Mouse (Mus musculus) adrenal gland, postnatal 4 days (tissue): ENCODE results near the gene Cplx3. TPM values are rescaled to one million over a fixed set of nuclear protein-coding genes. Genes with fewer than 3 reads are reported as not detected.

Experiments used
- DNase-seq, 2 experiments: peaks; one replicate each; pipeline ENCODE4 v3.0.0; 2021 to 2022; ENCODE audit warnings: low spot score in 2 of 2, mixed read lengths in 2 of 2
- total RNA-seq, 2 experiments: library from RNA; stranded (reverse); gene quantifications; 2 replicates each; pipeline ENCODE4 v1.2.3; 2021

Cplx3 gene
- total RNA-seq, 2 experiments from 2014 or later, result not detected

DNA sequence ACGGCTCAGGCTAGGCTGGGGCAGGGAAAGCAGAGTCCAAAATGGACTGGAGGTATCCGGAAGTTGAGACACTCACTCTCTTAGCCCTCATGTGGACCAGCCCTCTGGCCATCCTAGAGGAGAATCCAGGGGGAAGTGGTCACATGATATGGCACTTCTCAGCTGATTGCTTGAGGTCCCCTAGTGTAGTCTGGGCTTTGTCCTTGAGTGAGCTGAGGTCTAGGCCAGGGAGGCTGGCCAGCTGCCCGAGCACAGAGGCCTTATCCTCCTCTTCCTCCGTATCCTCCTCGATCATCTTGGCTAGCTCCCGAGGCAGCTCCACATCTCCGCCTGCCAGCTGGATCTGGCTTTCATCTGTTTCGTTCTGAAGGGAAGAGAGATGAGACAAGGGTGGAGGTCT, 4.0 kb downstream of the Cplx3 start:
- DNase-seq, result no peak

DNA sequence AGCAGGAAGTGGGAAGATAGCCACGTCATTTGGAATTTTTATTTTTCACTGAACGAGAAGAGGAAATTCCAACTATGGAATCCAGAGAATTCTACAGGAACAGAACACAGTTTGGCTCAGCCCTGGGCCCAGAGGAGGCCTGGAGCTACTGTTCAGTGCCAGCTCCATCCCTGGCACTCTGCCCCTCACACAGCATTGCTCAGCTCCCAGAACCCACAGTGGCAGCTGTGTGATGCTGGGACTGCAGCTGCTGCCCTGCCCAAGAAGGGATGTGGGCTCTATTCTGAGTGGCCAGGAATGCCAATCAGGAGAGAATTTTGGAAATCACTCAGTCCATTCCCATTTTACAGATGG, 4.8 kb downstream of the Cplx3 start:
- no peak for DNase-seq

DNA sequence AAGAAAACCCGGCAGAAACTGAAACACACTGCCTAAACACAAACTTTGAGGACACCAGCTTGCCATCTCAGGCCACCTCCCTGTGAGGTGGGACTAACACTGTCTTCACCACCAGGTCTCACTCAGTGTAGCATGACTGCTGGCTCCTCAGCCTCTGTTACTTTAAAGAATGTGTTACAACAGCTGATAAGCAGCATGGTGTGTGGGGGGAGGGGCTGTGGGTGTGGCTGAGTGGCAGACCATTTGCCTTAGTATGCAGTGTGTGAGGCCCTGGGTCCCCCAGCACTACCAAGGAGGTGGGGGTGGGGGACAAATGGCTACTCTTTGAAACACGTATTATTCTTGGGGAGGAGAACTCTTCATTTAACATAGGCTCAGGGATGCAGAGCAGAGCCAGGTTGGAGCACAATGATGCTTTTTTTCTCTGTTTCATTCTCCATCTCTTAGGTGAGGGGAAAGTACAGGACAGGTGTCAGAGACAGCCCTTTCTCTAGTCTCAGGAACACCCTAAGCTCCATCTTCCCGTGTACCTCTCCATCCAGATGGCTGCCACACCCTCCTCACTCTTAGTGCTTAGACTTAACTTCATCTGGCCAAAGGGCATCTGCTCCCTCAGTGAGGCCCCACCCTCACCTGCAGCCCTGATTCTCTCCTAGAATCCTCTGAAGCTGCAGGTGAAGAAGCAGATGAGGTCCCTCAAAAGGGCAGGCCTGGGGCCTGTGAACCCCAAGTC, 5.3 kb downstream of the Cplx3 start:
- DNase-seq, result no peak

DNA sequence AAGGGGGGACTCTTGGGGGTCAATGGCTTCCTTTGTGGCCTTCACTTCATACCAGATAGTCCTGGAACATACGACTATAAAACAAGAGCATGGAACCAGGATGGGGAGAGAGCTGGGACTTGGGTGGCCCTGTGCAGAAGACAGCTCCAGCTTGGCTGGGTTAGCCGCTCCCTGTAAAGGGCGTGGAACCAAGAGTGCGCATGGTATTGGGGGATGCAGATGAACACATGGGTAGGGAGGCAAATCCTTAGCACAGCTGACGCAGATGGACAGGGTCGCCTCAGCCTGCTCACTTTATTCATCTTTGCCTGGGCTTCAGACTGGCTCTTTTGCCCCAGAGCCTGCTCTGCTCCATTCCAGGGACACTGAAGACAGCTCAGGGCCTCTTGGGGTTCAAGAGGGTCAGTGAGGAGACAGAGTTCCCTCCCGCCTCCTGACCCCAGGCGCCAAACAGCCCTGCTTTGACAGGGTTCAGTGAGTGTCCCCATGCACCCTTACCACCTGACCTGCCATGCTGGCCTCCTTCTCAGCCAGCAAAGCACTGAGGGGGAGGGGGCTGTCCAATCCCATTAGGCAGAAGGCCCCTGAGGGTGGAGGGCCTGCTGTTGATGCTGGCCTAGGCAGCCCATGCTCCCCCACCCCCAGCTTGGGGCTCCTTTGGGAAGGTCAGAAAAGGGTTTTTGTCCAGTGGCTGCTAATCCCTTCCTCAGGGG, 7.1 kb downstream of the Cplx3 start:
- DNase-seq, result no peak

DNA sequence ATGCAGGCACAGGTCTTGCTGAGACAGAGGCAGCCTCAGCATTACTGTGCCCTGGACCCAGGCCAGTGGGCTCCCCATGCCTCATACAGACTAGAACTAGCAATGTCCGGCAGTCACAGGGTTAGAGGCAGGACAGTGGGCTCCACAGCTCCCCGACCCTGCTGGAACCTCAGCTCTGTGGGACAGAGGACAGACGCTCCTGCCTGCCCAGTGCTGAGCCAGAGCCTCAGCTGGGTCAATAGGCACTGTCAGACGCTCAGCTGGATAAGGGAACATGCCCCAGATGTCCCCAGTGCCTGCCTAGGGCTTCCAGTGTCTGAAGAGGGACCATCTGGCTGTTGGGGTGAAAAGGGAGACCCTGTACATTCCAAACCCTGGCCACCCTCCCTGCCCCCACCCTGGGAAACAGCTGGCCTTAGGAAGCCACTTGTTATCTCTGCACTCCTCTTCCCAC, 8.1 kb downstream of the Cplx3 start:
- DNase-seq, result no peak

DNA sequence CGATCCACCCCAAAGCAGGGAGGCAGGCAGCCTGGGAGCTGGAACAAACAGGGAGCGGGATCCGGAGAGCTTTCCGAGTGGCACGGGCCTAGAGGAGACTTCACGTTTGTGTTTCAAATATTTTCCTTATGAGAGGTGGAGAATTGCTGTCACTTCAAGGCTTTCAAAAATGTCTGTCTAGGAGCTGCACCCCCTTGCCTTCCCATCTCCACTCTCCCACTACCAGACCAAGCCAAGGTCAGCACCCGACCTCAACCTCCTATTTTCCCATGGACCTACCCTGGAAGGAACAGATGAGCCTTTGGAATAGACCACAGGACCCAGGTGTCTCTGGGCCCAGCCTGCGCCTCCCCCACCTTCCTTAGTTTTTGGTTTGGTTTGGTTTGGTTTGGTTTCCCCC, 8.8 kb downstream of the Cplx3 start:
- DNase-seq, result no peak

DNA sequence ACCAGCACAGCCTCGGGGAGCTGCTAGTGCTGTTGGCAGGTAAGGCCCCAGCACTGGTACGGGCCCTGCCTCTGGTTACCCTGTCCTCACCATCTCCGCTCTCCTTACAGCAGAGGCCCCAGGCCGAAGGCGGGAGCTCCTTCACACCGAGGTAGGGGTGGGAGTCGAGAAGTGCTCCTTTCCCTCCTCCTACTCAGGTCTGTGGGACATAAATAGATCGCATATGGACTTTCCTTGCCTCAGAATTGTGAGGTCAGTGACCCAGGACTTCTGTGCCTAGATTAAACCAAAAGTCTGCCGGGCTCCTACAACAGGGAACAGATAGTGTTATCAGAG, 11.9 kb downstream of the Cplx3 start:
- DNase-seq, result no peak

DNA sequence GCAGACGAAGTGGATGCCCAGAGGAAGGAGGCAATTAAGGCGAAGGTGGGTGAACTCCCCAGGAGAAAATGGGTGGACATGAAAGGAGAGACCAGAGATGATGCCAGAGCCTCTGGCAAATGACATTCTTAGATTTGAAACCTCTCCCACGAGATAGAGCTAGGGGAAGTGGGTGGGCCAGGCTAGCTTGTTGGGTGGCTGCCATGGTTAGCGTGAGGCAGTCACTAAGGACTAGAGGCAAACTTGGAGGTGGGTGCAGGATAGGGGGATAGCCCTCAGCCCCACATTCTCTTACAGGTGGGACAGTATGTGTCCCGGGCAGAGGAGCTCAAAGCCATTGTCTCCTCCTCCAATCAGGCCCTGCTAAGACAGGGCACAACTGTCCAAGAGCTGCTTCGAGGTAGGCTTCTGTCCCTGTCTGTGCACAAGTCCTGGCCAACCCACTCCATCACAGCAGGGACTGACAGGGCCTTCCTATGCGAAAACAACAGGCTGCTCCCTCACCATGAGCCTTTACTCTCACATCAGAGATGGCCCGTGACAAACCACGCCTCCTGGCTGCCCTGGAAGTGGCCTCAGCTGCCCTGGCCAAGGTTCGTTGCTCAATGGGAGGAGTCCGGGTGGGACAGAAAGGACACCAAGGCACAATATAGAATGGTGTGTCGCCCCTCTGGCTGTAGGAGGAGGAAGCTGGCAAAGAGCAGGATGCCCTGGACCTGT, 12.5 kb downstream of the Cplx3 start:
- no peak for DNase-seq

DNA sequence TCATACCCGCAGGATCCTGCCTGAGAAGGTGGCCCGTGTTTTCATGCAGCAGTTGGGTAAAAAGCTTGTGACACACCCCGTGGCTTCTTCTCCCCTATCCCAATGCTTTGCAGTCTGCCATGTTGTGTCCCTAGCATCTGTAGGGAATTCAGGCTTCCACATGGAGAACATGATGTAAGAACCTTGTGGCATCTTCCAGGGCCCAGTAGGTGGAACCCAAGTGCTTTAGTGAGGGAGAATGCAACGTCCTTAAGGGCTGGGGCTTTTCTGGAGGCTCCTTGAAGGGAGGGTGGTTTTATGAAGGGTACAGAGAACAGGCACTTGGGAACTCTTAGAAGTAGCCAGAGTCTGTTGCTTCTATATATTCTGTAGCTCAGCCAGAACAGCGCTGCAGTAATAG, 15.4 kb downstream of the Cplx3 start:
- DNase-seq, result no peak

DNA sequence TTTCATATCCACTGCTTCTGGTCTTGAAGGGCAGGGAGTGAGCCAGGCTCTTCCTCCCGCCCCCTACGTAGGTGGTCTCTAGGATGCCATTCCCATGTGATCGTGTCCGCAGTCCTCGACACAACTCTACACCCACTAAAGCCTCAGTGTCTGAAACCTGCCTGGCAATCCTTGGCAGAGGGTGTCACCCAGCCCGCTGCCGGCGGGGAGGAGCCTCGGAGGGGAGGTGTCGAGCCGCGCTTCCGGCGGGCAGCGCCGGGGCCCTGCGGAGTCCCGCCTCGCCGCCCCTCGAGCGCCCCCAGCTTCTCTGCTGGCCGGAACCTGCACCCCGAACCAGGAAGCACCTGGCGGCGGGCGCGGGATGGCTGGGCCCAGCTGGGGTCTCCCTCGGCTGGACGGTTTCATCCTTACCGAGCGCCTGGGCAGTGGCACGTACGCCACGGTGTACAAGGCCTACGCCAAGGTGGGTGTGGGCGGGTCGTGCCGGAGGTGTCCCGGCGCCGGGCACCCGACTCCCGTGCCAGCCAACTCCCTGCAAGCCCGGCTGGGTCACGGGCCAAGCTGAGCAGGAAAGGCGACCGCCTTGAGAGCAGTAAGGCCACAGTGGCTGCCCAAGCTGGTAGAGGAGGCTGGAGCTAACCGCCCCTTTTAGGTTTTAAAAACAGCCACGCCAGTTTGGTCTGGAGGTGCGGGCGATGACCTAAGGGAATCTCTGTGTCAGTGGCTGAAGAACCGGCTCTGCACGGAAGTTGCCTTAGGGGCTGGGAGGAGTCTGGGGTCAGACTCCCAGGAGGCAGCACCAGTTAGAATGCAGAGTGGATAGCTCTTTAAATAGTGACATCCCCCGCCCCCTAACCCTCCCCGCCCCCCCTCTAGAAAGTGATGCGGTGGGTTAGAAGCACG, 16.6 kb downstream of the Cplx3 start, which contains the start of gene Ulk3:
TSS of gene Ulk3 (plus strand) at position 229 of the 903 bp plus-strand sequence.
- peak; percentile 53 to 65 for DNase-seq

DNA sequence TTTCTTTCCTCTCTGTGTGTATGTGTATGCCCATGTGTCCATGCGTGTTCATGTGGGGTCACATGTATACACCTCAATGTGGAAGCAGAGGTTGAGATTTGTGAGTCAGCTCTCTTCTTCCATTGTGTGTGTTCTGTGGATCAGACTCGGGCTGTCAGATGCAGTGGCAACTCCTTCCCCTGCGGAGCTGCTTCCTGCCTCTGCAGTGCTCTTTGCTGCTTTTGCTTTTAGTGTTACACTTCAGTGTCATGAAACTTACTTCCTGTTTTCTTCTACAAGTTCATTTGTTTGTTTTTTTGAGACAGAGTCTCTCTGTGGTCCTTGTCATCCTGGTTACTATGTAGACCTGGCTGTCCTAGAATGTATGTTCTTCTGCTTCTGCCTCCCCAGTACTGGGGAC, 21.1 kb downstream of the Cplx3 start:
- no peak for DNase-seq

DNA sequence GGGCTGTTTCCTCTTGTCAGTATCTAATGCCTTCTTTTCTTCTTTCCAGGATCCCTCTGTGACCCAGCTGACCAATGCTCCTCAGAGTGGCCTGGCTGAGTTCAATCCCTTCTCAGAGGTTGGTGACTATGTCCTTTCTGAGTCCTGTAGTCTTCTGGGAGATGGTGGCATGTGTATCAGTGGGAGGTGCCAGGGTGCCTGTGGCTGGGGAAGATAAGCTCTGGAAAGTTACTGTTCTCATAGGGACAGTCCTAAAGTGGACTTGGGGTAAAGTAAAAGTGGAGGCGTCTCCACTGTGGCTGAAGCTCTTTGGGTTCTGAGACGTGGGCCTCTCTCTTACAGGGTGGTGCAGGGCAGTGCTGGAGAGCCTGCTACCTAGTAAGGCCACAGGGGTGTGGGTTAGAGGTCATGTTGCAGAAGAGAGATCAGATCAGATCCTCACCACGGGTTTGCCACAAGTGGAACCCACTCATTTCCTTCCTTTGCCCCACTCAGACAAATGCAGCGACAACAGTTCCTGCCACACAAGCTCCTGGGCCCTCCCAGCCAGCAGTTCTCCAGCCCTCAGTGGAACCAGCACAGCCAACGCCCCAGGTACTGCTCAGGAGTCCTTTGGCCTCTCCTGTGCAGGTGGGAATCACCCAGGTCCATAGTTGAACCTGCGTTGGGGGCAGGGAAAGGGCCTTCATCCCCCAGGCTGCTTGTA, 28.8 kb downstream of the Cplx3 start:
- no peak for DNase-seq

DNA sequence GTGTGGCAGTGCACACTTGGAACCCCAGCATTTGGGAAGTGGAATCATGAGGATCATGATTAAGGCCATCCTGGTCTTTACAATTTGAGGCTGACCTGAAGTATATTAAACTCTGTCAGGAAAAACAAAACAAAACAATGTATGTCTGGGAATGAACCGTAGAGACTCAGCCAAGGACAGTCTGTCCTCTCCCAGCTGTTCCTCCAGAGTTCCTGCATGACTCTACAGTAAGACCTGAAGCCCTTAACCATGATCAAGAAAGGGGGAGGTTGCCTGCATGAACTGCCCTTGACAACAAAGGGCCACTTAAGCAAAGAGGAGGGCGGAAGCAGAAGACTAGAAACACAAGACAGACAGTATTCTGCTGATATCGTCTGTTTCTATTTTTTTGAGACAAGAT, 30.5 kb downstream of the Cplx3 start:
- no peak for DNase-seq

DNA sequence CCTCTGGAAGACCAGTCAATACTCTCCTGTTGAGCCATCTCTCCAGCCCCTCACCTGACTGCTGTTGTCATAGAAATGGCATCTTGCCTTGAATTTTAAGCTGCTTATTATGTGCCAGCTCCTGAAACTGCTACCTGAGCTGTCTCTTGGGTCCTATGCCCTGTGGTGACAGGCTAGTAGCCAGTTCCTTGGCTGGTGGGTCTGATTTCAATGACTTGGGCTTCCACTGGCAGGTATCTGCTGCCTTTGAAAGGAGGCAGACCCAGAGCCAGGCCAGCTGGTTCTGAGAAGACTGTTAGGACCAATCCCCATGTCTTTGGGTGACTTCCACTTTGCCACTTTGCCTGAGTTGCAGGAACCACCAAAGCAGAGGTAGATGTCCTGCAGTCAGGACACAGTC, 31.7 kb downstream of the Cplx3 start:
- DNase-seq, result no peak

DNA sequence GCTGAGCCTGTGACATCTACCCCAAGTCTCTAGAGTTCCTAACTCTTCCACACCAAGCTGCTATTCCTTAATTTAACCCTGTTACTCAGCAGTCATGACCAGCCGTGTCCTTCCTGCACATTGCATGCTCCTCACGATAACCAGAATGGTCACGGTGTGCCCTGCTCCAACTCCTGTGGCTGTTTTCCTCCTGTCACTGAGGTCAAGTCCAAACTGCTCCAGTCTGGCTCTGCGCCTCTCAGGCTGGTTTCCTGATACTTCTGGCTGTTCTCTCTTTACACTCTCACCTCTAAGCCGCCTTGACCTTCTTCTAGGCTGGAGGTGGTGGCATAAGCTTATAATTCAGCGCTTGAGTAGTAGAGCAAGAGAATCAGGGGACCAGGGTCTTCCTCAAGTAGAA, 37.6 kb downstream of the Cplx3 start:
- DNase-seq, result no peak

DNA sequence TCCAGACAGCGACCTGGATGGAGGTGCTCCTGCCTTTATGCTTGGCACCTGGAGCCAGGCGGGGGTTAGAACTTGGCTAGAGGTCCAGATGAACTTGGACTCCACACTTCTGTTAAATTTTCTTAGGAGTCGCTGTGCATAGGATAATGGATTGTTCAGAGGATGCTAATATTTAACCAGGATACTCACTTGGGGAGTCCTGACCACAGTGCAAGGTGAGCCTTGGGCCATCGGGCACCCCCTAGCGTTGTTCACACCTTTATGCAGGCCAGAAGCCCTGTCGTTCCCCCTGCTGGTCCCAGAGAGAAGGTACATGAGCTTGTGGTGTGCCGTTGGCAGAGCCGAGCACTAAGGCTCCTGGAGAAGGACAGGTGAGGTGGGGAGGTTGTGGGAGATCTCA, 39.2 kb downstream of the Cplx3 start:
- no peak for DNase-seq

DNA sequence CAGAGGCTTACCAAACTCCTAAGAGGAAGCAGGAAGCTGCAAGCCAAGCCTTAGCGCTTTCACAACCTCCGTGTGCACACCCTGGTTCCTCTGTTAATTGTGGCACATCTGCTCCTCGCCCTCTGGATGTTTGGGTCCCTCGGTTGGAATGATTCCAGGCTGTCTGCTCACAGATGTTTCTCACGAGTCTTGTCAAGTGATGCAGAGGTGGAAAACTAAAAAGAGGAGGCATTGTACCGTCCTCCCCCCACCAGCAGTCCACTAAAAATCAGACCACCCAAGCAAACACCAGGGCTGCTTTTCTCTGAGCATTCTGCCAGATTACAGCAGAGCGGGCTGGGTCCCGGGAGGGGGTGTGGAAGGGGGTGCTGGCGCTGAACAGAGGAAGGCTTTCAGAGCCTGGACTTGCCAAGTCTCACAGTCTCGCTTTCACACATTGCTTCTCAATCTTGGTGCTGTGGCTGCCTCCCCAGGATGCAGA, 40.3 kb downstream of the Cplx3 start:
- DNase-seq, result no peak

DNA sequence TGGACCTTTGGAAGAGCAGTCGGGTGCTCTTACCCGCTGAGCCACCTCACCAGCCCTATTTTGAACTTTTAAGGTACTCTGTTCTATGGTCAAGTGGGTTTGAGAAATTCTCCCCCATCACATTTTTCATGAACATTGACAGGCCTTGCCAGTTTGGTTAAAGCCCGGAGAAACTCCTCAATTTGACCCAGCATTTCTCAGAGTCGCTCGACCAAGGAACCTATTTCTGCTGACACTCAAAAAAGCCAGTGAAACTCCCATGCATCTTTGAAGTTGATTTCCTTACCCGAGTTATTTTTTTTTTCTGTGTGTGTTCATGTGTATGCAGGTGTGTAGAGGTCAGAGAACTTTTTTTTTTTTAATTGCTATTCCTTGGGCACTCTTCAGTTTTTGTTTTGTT, 41.5 kb downstream of the Cplx3 start:
- DNase-seq, result no peak

DNA sequence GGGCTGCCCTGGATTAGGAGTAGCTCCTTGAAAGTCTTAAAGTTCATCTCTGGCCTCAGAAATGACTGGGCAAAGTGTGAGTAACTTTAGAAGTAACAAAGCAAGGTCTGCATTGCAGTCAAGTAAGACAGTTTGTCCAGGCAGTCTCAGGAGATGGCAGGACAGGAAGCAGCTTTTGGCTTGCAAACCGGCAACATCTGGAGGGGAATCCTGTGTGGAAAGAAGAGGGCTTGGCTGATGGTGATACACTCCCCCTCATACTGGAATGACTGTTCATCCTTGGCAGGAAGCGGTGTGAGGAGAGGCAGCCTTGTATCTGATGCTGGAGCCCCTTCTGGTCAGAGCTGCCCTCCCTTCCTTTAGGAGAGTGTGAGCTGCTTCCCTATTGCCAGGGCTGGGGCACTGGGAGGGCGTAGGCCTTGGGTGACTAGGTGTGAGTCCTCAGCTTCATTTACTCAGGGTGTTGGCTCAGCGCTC, 43.1 kb downstream of the Cplx3 start:
- DNase-seq, result no peak

DNA sequence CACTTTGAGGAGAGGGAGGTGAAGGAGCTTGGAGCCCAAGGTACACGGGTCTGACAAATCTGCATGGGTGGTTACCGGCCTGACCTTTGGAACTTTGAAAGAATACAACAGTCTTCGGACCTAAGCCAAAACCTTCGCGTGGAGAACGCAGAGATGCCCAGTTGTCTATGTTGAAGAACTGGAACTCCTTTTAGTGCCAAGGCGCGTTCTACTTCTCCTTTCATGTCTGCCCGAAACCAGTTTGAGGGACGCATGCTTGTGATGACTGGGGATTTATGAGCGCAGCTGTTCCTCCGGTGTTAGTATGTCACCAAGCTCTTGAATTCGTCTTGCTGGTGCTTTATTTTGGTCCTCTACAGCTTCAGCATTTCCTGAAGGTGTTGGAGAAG, 44.4 kb downstream of the Cplx3 start:
- no peak for DNase-seq
